Mouse (Mus musculus) urinary bladder, postnatal 10 days (tissue): ENCODE results near the gene Mrpl23.

ENCODE experiments used
- DNase-seq: peaks from one replicate; pipeline ENCODE4 v3.0.0; 2022; ENCODE audit warnings: low spot score

Mrpl23 gene

DNA sequence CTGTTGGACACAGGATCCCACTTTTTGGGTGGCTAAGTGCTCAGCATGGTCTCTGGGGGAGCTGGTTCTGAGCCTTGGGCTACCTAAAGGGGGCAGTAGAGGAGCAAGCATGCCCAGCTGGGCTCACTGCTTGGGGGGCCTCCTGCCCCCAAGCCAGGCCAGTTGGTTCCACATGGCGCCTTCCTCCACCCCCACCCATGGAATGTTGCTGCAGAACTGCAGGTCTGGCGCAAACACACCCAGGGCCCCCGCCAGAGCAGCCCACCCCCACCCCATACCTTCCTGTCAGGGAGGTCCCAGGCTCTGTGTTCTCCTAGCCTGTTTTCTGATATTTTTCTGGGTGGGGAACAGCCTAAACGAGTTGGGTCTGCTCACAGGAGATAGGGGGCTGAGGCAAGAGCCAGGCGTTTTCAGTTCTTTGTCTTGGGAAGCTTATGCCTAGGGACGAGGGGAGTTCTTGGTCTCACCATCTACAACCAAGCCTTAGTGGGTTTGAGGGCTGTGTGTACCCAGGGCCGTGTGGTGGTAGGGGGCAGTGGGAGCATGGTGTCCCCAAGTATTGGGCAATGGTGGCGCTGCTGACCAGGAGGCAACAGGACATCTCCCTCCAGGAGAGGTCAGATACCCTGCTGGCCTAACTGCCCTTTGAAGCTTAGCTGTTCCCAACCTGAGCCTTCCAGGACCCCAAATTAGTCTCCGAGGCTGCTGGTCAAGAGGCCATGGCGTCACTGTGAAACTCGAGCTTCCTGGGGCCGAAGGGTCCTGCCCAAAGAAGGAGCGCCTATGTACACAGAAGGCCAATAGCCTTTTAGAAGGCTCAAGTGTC lies 20.3 kb downstream of the Mrpl23 start:
- no peak for DNase-seq

DNA sequence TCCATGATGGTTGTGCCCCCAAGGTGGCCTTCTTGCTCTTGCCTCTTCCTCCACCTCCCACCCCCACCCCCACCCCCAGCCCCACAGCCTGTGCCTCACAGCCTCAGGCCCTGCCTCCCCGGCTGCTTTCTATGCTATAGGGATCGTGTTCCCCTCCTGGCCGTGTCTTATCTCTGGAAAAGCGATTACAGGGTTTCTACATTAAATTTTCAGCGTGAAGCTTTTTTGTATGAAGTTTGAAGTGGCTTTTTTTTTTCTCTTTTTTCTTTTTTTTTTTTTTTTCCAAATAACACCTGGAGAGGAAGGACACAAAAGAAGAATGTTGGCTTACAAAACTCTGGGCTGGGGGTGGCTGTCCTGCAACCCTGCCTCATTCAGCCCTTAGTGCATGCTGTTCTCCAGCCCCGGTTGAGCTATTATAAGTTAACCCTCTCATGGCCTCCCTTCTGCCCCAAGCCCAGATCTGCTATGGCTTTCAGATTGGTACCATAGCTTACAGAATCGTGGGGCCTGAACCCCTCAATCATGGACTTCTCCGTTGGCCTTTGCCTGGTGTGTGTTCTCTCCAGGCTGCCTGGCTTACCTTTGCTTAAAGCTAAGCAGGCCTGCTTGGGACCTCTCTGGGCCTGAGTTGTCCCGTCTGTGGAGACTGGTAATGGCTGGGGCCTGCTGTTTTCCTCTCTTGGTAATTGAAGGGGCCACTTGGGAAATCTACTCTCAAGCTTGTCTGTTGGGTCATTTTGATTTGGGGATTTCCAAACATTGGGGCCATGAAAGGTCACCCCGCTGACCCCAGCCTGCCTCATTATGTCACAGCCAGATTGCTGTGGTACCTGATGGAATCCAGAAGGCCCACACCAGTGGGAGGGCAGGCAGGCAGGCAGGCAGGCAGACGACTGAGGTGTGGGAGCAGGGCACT lies 21.2 kb downstream of the Mrpl23 start:
- DNase-seq, result no peak

DNA sequence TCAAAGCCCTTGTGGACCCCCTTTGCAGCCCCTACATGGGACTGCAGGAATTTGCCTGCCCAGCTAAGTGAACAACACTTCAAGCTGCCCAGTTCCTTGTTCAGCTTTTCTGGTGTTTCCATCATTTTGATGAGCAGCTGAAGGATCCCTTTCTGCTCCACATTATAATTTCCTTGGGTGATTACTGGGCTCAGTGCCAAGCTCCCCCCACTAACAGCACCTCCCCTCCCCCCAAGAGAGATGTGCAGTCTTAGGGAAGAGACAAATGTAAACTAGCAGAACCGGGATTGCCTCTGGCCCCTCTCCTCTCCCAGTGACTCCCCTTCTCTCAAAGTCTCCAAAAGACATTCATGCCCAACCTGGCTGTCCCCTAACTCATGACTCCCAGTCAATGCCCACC lies 22.1 kb downstream of the Mrpl23 start:
- no peak for DNase-seq

DNA sequence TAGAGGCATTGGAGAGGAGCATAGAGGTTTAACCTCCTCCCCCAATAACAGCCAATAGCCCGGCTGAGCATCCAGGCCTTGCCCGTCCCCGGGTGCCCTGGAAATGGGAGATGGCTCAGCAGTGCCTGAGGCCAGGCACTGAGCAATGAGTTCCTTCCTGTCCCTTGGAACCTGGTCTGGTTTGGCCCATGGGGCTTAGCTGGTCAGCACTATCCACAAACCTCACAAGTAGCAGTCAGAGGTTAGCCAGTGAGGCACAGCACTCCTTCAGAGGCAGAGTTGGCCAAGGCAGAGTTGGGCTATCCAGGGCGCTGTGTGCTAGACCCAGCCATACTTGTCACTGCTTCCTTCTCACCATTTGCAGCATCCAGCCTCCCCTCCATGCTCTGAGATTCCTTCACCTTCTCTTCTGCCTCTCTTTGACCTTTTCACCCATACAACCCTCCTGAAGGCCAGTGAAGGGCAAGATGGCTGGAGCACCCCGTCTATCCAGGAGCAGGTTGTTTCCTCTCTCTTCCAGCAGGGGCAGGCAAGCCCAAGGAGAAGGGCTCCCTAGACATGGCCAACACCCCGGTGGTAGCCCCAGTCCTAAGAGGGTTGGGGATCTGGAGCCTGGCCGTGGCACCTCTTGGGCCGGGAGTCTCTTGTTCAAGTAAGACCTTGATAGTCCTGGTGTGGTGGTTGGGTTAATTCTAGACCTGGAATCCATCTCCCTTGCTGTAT lies 23.0 kb downstream of the Mrpl23 start:
- no peak for DNase-seq

DNA sequence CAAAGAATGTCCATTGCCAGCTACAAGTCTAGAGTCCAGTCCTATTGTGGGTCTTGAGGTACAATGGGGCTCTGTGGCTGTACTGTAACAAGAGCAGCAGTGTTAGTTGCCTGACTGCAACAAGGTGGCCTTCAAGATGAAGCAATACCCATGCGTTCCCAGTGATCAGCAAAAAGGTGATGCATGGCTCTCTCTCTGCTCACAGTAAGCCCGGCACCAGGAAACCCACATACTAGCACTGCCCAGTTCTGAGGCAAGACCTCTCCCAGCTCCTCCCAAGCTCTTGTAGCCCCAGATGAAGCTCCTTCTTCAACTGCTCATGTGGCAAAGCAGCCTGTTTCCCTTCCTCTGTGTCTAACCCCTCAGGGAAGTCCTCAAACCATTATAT lies 23.6 kb downstream of the Mrpl23 start:
- DNase-seq, result no peak

DNA sequence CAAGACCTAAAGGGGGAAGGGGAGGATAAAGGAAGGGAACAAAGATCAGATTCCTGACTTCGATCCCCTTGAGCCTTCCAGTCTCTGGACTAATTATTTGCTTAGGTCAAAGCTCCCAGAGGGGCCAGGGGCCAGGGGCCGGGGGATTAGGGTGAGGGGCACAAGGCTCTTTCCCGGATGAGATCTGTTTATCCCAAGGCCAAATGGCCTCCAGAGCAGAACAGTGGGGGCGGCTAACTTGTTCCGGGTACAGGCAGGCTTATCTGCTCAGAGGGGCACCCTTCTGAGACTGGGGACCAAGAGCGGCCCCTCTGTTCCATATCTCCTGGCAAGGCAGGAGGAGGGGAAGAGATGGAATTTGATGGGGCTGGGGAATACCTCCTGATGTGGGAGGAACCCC lies 25.2 kb downstream of the Mrpl23 start:
- DNase-seq, result no peak

DNA sequence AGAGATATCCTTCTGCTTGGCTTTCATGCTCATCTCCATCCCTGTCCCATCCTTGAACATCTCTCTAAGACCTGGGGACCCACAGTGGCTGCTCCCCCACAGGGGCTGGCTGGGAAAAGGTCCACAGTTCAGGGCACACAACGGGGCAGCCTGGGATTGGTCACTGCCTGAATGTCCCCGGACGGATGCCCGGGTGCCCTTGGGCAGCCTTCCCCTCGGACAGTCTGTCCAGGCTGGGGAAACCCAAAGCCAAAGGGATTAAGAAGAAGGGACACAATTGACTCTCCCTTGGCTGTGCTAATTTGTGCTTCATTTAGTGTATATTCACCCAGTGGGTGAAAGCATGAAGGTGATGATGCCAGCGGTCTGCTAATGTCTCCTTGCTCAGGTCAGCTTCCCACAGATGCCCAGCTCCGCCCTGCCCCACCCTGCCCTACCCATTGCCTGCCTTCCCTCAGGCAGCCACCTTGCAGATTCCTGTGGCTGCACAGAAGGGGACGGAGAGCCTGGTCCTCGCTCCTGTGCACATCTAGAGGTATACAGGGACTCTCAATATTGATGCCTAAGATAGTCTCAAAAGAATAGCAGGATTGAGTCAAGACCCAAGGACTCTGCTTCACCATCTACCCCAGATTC lies 26.1 kb downstream of the Mrpl23 start:
- no peak for DNase-seq

DNA sequence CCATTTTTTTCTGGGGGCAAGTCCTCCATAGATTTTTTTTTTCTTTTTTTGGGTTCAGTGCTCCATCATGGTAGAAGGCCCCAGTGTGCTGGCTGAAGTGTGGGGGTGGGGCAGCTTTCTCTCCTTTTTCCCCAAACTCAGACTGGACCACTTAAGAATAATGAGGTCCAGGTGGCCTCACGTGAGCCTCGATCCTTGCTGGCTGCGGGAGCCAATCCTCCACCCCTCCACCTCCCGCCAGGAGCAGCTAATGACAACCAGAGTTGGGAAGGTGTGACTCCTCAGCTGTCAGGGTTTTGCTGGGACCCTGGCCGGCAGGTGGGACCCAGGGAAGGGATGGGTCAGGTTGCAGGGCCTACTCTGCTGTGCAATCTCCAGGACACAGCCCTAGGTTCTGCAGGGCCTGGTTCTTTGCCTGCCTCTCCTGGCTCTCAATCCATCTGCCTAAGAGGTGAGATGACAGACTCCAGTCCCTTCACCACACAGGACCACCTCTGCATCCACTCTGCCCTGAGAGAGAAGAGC lies 27.2 kb downstream of the Mrpl23 start:
- DNase-seq, result no peak

DNA sequence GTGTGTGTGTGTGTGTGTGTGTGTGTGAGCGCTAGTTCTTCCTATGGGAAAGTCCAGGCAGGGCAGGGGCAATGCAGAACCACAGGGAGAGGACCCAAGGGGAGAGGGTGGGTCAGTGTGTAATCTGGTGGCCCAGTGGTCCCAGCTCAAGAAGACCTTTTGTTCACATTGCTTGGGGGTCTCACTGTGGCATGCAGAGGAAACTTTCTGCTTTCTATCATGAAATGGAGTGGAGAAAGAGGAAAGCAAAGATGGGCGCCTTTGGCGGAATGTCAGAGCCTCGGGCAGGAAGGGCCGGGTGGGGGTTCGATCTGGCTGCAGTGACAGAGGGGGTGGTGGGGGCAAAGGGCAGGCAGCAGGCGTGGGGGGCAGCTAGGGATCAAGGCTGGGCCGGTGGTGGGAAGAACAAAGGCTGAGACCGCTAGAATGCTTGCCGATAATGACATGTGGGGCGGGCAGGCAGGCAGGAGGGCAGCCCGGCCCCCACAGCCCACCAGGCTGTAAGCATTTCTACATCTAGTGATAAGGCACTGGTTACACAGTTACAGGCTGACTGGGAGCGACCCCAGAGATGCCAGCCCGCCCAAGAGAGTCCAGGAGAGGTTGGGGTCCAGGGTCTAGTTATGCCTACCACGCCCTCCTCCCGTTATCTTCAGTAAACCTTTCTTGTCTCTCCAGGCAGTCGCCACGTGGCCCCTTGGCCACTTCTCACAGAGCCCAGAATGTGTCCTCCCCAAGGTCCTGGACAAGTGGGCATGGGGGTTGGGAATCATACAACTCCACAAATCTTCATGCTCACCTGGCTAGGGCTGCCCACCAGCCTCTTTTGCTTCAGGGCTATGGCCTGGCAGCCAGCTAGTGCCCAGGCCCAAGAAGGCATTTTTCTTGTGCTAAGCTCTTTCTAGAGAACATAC lies 28.7 kb downstream of the Mrpl23 start:
- DNase-seq, result no peak

DNA sequence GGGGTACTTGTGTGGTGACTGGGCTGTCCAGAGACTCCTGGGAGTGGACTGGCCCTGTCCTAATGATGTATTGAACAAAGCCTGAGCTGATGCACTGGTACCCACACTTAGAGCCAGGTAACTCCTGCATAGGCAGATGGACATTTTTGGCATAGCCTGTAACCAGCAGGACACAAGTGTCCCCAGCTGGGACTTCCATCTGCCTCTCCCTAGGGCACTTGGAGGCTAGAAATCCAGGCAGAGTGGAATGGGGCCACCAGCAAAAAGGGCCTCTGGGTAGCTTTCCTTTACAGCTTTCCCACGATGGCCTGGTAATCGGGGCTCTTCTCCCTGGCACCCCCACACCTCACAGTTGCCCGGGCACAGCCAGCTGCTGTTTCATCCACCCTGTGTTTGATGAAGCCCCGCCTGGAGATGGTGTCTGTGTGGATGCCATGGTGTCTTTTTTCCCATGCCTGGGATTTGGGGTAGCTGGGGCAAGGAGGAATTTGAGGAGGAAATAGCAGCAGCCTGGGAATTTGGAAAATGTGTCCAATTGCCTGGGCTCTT lies 29.4 kb downstream of the Mrpl23 start:
- no peak for DNase-seq

DNA sequence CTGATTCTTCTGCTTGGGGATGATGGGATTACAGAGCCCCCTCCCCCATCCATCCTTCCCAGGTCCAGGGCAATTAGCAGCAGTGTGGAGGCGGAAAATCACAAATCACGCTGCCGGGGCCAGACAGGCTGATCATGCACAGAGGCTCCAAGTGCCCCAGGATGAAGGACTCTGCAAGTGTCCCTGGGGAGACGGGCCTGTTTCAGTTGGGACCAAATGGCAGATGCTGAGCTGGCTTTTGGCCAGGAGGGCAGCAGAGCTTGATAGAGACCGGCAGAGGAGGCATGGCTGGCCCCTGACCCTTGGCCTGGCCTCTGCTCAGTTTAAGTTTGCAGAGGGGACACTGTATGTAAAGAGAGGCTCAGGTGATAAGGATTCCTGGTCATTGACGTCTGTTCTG lies 30.7 kb downstream of the Mrpl23 start:
- no peak for DNase-seq

DNA sequence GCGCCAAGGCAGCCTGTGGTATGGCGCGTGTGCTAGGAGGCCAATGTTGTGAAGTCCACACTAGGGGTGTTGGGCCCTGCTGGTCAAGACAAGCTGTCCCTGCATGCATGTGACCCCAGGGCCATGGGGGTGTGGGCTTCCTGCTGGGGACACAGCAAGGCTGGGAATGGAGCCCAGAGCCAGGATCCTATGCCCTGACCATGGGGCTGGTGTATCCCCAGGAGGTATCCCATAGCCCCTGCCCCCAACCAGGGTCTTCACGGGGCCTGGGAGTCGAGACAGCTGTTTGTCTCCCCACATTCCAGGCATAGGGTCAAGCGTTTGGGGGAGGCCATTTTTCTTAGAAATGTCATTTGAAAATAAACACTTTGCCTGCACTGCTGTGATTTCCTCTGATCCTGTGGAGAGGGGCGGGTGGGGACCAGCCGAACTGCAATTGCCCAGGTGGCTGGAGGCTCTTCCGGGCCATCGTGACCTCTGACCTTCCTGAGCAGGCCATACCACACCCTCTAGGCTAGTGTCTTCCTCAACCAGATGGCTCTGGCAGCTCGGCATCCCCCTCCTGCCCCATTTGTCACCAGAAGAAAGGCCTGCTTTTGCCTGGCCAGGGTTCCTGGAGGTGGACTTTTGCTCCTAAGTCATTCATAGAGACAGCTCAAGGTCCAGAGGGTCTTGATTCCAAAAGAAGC lies 32.6 kb downstream of the Mrpl23 start:
- no peak for DNase-seq

DNA sequence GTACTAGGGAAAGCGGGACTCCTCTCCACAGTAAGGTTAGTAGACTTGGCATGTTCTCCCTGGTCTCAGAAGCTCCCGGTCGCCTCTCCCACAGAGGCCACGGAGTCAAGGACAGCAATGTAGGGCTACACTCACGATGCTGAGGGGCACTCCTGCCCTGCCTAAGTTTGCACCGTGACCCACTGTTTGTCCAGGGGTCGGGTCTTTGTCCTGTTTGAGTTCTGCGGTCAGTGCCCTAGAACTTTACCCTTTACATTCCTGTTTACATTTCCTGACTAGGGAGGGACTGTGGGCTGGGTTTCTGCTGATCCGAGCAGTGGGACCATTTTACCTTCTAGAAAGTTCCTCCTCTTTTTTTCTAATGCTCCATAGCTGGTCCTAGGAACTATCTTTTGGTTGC lies 34.0 kb downstream of the Mrpl23 start:
- DNase-seq, result no peak

DNA sequence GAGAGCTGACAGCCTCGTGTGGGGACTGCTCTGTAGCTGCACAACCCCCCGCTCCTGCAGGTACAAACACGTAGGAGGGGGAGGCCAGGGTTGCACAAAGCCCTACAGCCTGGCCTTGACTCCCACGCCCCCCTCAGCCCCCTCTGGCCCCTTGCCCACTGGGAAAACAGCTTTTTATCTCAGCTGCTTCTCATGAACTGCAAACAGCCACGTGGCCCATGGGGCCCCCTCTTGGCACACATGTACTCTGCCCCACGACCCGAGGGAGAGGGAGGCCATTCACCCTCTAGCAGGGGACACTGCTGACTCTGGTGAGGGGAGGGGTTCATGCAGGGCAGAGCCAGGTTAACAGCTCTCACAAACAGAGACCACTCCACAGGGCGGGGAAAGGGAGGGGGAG lies 36.5 kb downstream of the Mrpl23 start:
- DNase-seq, result no peak

DNA sequence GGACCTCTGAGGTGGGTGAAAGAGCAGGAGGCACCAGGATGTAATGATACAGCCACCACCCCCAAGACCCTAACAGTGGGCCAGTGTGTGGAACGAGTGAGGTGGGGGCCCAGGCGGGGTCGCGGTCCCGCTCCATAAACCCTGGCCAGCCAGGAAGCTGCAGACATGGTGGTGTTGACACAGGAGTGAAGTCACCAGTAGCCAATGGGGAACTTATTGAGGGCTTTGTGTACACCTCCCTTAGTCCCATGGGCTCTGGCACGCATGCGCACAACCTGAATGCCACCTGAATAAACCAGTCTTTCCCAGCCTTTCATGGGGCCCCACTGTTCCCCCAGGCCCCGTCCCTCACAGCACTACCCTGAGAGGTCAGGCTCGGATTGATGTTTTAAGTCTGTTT lies 38.1 kb downstream of the Mrpl23 start:
- no peak for DNase-seq

DNA sequence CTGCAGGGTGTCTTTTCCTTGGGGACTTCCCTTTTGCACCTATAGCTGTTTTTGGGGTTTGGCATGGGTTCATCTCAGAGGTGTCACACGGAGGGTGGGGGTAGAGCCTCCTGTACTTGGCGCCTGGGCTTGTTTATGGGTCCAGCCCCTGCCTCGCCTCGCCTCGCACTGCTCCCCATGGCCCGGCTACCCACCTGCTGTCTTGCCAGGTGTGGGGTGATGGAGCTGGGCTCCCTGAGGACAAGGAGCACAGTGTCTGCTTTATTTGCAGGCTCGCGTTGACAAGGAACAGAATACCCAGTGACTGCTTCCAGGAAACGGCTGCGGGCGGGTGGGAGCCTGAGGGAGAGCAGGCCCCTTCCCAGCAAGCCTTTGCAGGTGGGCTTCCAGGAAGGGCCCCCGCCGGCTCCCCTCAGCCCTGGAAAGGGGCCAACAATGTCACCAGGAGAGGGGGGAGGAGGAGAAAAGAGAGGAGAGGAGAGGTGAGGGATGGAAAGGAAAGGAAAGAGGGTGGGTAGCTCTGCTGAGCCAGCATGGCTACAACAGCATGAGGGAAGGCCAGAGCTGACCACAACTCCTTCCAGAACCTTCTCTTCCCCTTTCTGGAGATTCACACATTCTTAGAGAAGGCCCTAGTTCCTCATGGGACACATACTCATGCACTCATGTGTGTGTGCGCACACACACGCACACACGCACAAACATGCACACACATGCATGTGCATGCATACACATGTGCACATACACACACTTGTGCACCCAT lies 39.2 kb downstream of the Mrpl23 start:
- DNase-seq, result no peak

DNA sequence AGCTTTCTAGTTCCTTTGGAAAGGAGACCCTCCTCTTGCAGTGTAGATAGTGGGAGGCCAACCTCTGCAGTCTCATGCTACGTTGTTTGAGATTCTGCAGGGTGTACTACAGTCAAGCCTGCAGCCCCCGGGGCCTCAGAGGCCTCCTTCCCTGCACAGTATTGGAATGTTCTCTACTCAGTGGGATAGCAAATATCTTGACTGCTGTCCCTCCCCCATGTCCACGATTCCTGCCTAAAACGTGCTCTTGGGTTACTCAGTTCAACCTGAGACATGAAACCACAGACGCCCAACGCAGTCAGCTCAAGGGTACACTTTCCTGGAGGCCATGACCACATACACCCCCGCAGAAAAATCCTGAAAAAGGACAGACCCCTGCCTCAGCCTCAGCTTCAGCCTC lies 39.9 kb downstream of the Mrpl23 start:
- no peak for DNase-seq

DNA sequence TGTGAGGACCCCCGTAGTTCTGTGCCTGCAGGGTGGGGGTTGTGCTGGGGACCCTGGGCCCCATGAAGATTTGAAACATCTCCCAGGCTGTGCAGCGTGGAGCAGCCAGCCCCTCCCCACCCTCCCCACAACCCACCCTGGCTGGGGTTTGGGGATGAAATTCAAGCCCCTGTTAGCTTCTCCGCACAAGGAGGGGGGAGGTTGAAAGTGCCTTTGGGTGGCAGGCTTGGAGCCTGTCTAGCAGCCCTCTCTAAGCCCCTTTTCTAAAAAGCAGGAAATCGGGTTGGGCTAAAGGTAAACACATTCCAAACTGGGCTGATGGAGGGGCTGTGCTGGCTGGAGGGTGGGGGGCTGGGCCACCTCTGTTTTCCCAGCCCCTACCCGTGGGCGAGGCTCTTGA lies 40.5 kb downstream of the Mrpl23 start:
- no peak for DNase-seq

DNA sequence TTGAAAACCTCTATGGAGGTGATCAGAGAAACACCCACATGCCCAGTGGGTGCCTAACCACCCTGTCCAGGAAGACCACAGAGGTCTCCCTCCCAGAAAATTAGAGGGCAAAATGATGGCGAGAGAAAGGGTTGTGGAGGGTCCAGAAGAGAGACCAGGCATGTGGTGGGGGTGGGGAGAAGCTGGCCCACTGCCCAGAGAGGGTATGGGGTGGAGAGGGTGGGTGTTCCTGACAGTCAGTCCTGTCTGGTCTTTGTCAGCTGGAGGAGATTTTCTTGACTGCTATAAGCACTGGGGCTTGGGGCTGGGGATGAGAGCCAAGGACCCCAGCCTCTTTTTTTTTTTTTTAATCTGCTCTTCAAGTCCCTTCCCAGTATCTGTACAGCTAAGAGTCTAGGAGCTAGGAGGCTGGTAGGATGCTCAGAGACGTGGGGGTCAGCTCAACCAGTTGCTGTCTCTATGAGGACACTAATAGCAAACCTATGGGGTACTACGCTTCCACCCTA lies 41.7 kb downstream of the Mrpl23 start:
- no peak for DNase-seq
